Comparison of ENCODE assay signal across 14 mouse cellular contexts in the genomic region with DNA sequence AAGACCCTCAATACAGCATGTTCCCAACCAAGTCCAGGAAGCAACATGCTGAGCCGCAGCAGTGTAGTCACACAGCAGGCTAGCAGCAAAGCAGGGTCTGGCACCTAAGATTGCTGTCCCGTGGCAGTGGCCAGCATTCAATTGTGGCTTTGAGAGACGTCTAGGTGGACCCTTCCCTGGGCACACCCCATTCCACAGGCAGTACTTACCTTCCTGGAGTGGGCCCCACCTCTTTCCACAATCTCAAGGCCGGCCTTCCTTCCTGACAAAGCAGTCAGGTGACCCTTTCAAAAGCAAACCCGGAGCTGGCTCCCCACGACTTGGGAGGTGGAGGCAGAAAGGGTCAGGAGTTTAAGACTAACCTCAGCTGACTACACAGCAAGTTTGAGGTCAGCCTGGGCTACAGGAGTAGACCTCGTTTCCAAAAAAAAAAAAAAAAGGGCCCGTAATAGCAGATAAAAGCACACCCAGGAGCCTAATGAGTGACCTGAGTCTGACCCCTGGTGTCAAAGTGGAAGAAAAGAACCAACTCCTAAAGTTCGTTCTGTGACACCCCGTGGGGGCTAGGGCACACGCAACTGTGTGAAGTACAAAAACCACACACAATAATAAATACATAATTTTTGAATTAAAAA. TPM values are rescaled to one million over a fixed set of nuclear protein-coding genes. Genes with fewer than 3 reads are reported as not detected.
A peak's percentile ranks its signal among the peaks of the same experiment; 100 is the strongest.
DNase-seq lines count a peak whose midpoint lies in the region; ATAC-seq and TF ChIP-seq lines count a peak whose summit lies in the region.
"Had no signal": no experiment of that assay in that cellular context is flagged by ENCODE, and none has a peak within 500 bp of the region (broad histone marks: within the 10 kb centered on the region; RNA-seq: fewer than 3 reads in every experiment).

No protein-coding gene starts in this region.

- H3K4me1 ChIP-seq in forebrain, embryonic 11.5 days (replicated peaks; ENCODE audit: control insufficient read depth, insufficient read depth, low read length): no peaks in the 10 kb centered on the region; the same call in 1 of the 2 replicates
- no peaks in the 10 kb centered on the region for H3K4me1 ChIP-seq in forebrain, postnatal 0 days (ENCODE audit: insufficient read depth)
- no peaks in the 10 kb centered on the region; the same call in 1 of the 2 replicates for H3K4me1 ChIP-seq in hindbrain, embryonic 11.5 days (replicated peaks; ENCODE audit: control insufficient read depth, insufficient read depth, low read length)

- no peak for TF ChIP-seq CTCF in forebrain, postnatal 0 days (IDR thresholded peaks at IDR 0.05; ENCODE audit: low read depth)

- ATAC-seq in forebrain, embryonic 11.5 days (replicated peaks; ENCODE audit: low FRiP score): no peak
- ATAC-seq in forebrain, postnatal 0 days: no peak
- no peak for ATAC-seq in hindbrain, embryonic 11.5 days (ENCODE audit: low FRiP score)
- ATAC-seq: forebrain, embryonic 13.5 days had no signal

- no peak overlapping the region for H3K4me3 ChIP-seq in forebrain, embryonic 11.5 days (ENCODE audit: low read depth, low read length)
- H3K4me3 ChIP-seq in forebrain, postnatal 0 days (ENCODE audit: low read depth, low read length): no peak overlapping the region
- H3K4me3 ChIP-seq in hindbrain, embryonic 11.5 days (ENCODE audit: low read depth, low read length): no peak overlapping the region
- H3K4me3 ChIP-seq: forebrain, embryonic 13.5 days; megakaryocyte, embryonic 14.5 days; neural tube, embryonic 12.5 days had no signal

- 18% methylated on average over 11 of the region's 11 CpGs for WGBS in forebrain, embryonic 11.5 days
- 22% methylated on average over 11 of the region's 11 CpGs for WGBS in forebrain, postnatal 0 days
- 18% methylated on average over 11 of the region's 11 CpGs for WGBS in hindbrain, embryonic 11.5 days

- H3K9ac ChIP-seq in forebrain, embryonic 11.5 days (ENCODE audit: low read length): no peak overlapping the region
- no peak overlapping the region for H3K9ac ChIP-seq in forebrain, postnatal 0 days
- H3K9ac ChIP-seq in hindbrain, embryonic 11.5 days (ENCODE audit: low read depth, low read length): no peak overlapping the region
- H3K9ac ChIP-seq: forebrain, embryonic 13.5 days; neural tube, embryonic 12.5 days had no signal

- H3K36me3 ChIP-seq in forebrain, embryonic 11.5 days (ENCODE audit: control insufficient read depth, insufficient read depth, low read length): peaks cover 3% of the 10 kb centered on the region
- H3K36me3 ChIP-seq in forebrain, postnatal 0 days (ENCODE audit: insufficient read depth): peaks cover 13% of the 10 kb centered on the region
- no peaks in the 10 kb centered on the region for H3K36me3 ChIP-seq in hindbrain, embryonic 11.5 days (ENCODE audit: control insufficient read depth, insufficient read depth, low read length)

- H3K27ac ChIP-seq in forebrain, embryonic 11.5 days (ENCODE audit: low read depth, low read length): no peak overlapping the region
- no peak overlapping the region for H3K27ac ChIP-seq in forebrain, postnatal 0 days (ENCODE audit: low read depth, low read length)
- H3K27ac ChIP-seq in hindbrain, embryonic 11.5 days (ENCODE audit: low read depth, low read length): no peak overlapping the region
- H3K27ac ChIP-seq: forebrain, embryonic 13.5 days; kidney, postnatal 0 days; neural tube, embryonic 12.5 days had no signal

- DNase-seq in forebrain, embryonic 11.5 days (ENCODE audit: low spot score): peak; percentile 47
- no peak for DNase-seq in forebrain, postnatal 0 days
- peak; percentile 62 for DNase-seq in 416B (ENCODE audit: low read depth)
- peak; percentile 14 for DNase-seq in induced T-regulatory cell, adult 2 months (ENCODE audit: low read depth)
- DNase-seq in lung, postnatal 10 days: peak; percentile 81
- DNase-seq in right cerebral cortex, postnatal 36 days (ENCODE audit: low spot score in 2 of 2): no peak
- DNase-seq in hindbrain, embryonic 11.5 days (ENCODE audit: low spot score): no peak
- no peak for DNase-seq in layer of hippocampus, postnatal 10 days (ENCODE audit: low spot score in 2 of 2)
- DNase-seq: thymus, postnatal 25 days had no signal

- H3K4me2 ChIP-seq in forebrain, embryonic 11.5 days (ENCODE audit: low read depth, low read length, severe bottlenecking): no peak overlapping the region
- H3K4me2 ChIP-seq in forebrain, postnatal 0 days (ENCODE audit: low read depth): no peak overlapping the region
- H3K4me2 ChIP-seq in hindbrain, embryonic 11.5 days (replicated peaks; ENCODE audit: low read depth, low read length): no peak overlapping the region
- H3K4me2 ChIP-seq: forebrain, embryonic 13.5 days; neural tube, embryonic 12.5 days had no signal

- no peaks in the 10 kb centered on the region for H3K9me3 ChIP-seq in forebrain, embryonic 11.5 days (ENCODE audit: control insufficient read depth, low read length)
- H3K9me3 ChIP-seq in forebrain, postnatal 0 days (ENCODE audit: low read length): no peaks in the 10 kb centered on the region
- no peaks in the 10 kb centered on the region for H3K9me3 ChIP-seq in hindbrain, embryonic 11.5 days (ENCODE audit: control insufficient read depth, low read length)
- H3K9me3 ChIP-seq: forebrain, embryonic 13.5 days; neural tube, embryonic 12.5 days had no signal

- no peaks in the 10 kb centered on the region; the same call in 1 of the 2 replicates for H3K27me3 ChIP-seq in forebrain, embryonic 11.5 days (ENCODE audit: control insufficient read depth, insufficient read depth, low read length)
- no peaks in the 10 kb centered on the region for H3K27me3 ChIP-seq in forebrain, postnatal 0 days (ENCODE audit: insufficient read depth, low read length)
- H3K27me3 ChIP-seq in hindbrain, embryonic 11.5 days (ENCODE audit: control insufficient read depth, insufficient read depth, low read length): peaks cover 3% of the 10 kb centered on the region; the same call in 1 of the 2 replicates

RNA-seq across cellular contexts. Expression of a gene that starts 9.8 kb away (rescaled TPM):
- 4.6 and 5.6 TPM in 2 replicates for polyA plus RNA-seq in forebrain, embryonic 11.5 days (2014; fragmentation: Nextera tagmentation; extraction: Ambion mirVana)
- 8.8 and 11.1 TPM in 2 replicates for total RNA-seq in forebrain, postnatal 0 days (2014; rRNA removed)
- polyA plus RNA-seq in forebrain, postnatal 0 days (2015; fragmentation: Nextera tagmentation; extraction: Ambion mirVana): 3.3 and 3.4 TPM in 2 replicates
- 4.5 and 5.0 TPM in 2 replicates for polyA plus RNA-seq in hindbrain, embryonic 11.5 days (2014; fragmentation: Nextera tagmentation; extraction: Ambion mirVana)
- 10 to 100 TPM; 33.3 to 35.3 TPM for total RNA-seq in layer of hippocampus, postnatal 10 days (2021)

RNA-seq across cellular contexts. Expression of a gene that starts 20.3 kb away (rescaled TPM):
- 2.6 and 2.7 TPM in 2 replicates for polyA plus RNA-seq in forebrain, embryonic 11.5 days (2014; fragmentation: Nextera tagmentation; extraction: Ambion mirVana)
- 8.9 and 9.6 TPM in 2 replicates for total RNA-seq in forebrain, postnatal 0 days (2014; rRNA removed)
- polyA plus RNA-seq in forebrain, postnatal 0 days (2015; fragmentation: Nextera tagmentation; extraction: Ambion mirVana): 8.5 and 9.0 TPM in 2 replicates
- 2.2 and 2.9 TPM in 2 replicates for polyA plus RNA-seq in hindbrain, embryonic 11.5 days (2014; fragmentation: Nextera tagmentation; extraction: Ambion mirVana)
- 10 to 100 TPM; 28.4 to 33.9 TPM for total RNA-seq in layer of hippocampus, postnatal 10 days (2021)

RNA-seq across cellular contexts. Expression of a gene that starts 50.3 kb away (rescaled TPM):
- polyA plus RNA-seq in forebrain, embryonic 11.5 days (2014; fragmentation: Nextera tagmentation; extraction: Ambion mirVana): 62.1 and 65.7 TPM in 2 replicates
- 56.3 and 60.0 TPM in 2 replicates for total RNA-seq in forebrain, postnatal 0 days (2014; rRNA removed)
- 81.3 and 94.4 TPM in 2 replicates for polyA plus RNA-seq in forebrain, postnatal 0 days (2015; fragmentation: Nextera tagmentation; extraction: Ambion mirVana)
- polyA plus RNA-seq in hindbrain, embryonic 11.5 days (2014; fragmentation: Nextera tagmentation; extraction: Ambion mirVana): 66.5 and 69.6 TPM in 2 replicates
- total RNA-seq in layer of hippocampus, postnatal 10 days (2021): 10 to 100 TPM; 41.1 to 43.3 TPM

RNA-seq across cellular contexts. Expression of a gene that starts 59.3 kb away (rescaled TPM):
- polyA plus RNA-seq in forebrain, embryonic 11.5 days (2014; fragmentation: Nextera tagmentation; extraction: Ambion mirVana): 0.21 and 0.71 TPM in 2 replicates
- 0.54 and 1.00 TPM in 2 replicates for total RNA-seq in forebrain, postnatal 0 days (2014; rRNA removed)
- polyA plus RNA-seq in forebrain, postnatal 0 days (2015; fragmentation: Nextera tagmentation; extraction: Ambion mirVana): 0.30 and 0.77 TPM in 2 replicates
- polyA plus RNA-seq in hindbrain, embryonic 11.5 days (2014; fragmentation: Nextera tagmentation; extraction: Ambion mirVana): 0.17 and 0.25 TPM in 2 replicates
- not detected for total RNA-seq in layer of hippocampus, postnatal 10 days (2021)
- total RNA-seq: common myeloid progenitor, adult 5-6 weeks had no signal

RNA-seq across cellular contexts. Expression of a gene that starts 59.9 kb away (rescaled TPM):
- polyA plus RNA-seq in forebrain, embryonic 11.5 days (2014; fragmentation: Nextera tagmentation; extraction: Ambion mirVana): 15.0 and 16.0 TPM in 2 replicates
- total RNA-seq in forebrain, postnatal 0 days (2014; rRNA removed): 74.2 and 80.4 TPM in 2 replicates
- 13.2 and 17.4 TPM in 2 replicates for polyA plus RNA-seq in forebrain, postnatal 0 days (2015; fragmentation: Nextera tagmentation; extraction: Ambion mirVana)
- 16.2 and 17.1 TPM in 2 replicates for polyA plus RNA-seq in hindbrain, embryonic 11.5 days (2014; fragmentation: Nextera tagmentation; extraction: Ambion mirVana)
- 10 to 100 TPM; 78.9 to 79.2 TPM for total RNA-seq in layer of hippocampus, postnatal 10 days (2021)

Comparison
In these comparisons a context has a peak if more than half of its experiments do, and no peak if none do; other contexts are left out.
1. DNase-seq: peak in forebrain, embryonic 11.5 days (single experiment), 416B (single experiment), induced T-regulatory cell, adult 2 months (single experiment) and lung, postnatal 10 days (single experiment); none in forebrain, postnatal 0 days (single experiment), right cerebral cortex, postnatal 36 days (0 of 2), hindbrain, embryonic 11.5 days (single experiment) and layer of hippocampus, postnatal 10 days (0 of 2).